Mouse (Mus musculus) bone marrow macrophage, adult 2 months (primary cell): ENCODE measurements around the gene Sulf2. TPM values are rescaled to one million over a fixed set of nuclear protein-coding genes. Genes with fewer than 3 reads are reported as not detected.

Experiments
- H3K27ac ChIP-seq: 2 replicates; pipeline ENCODE4 v1.5.1; 2012; ENCODE audit warnings: low read depth, low read length; ENCODE audit not compliant: insufficient read depth
- H3K4me1 ChIP-seq: 2 replicates; pipeline ENCODE4 v1.6.1; 2012; ENCODE audit warnings: low read length; ENCODE audit not compliant: control insufficient read depth, insufficient read depth
- H3K4me3 ChIP-seq: 2 replicates; pipeline ENCODE4 v1.5.1; 2012; ENCODE audit warnings: mild to moderate bottlenecking, low read length, moderate library complexity; ENCODE audit not compliant: insufficient read depth
- CTCF ChIP-seq: IDR thresholded peaks from 2 replicates; pipeline ENCODE4 v1.5.1; 2012; ENCODE audit warnings: low read depth, mild to moderate bottlenecking, low read length, moderate library complexity
- POLR2A ChIP-seq: IDR thresholded peaks from 2 replicates; pipeline ENCODE4 v1.6.1; 2012; ENCODE audit warnings: mild to moderate bottlenecking, low read depth, low read length, borderline replicate concordance
- polyA plus RNA-seq: library from polyadenylated mRNA; stranded (reverse); fragments of >200 nt; gene quantifications from 2 replicates; pipeline ENCODE4 v1.2.4, GENCODE M21; 2012; ENCODE audit not compliant: missing spikeins, insufficient read depth, insufficient read length

Sulf2 gene
- polyA plus RNA-seq, 1 experiment = 77.0 TPM

DNA sequence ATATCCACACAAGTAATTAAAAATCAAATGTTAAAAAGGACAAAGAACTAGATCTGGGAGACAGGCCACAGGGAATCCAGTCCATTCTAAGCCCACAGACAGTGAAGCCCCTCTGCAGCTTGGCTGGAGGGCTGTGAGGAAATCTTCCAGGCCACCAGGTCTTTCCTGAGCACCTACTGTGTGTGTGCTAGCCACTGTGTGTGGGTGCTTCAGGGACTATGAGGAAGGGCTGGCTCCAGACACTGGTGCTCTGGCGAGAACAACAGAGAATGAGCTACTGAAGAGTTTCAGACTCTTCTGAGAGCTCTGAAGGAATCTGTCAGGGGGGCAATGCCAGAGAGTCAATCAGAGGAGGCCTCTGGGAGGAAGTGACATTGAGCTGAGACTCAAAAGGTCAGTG, 13.6 kb downstream of the Sulf2 start:
- TF ChIP-seq POLR2A = no peak
- TF ChIP-seq CTCF = no peak
- Histone ChIP-seq H3K4me3 (no peak overlapping the region), H3K27ac (peak overlapping the region; percentile 11), H3K4me1 (peaks cover 50% of the 10 kb centered on the region)

DNA sequence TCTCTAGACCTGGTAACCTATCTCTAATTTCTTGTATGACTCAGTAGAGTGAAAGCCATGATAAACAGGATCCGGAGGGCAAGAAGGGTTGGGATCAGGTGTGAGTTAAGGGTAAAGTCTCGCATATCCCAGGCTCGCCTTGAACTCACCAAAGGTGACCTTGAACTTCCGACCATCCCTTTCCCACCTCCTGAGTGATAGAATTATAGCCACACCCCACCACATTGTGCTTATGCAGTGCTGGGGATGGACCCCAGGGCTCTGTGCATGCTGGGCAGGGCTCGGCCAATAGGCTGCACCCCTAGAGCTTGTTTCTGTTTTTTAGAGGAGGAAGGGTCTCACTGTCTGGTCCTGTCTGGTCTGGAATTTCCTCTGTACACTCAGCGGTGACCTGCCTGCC, 14.4 kb downstream of the Sulf2 start:
- peak overlapping the region; percentile 73 for H3K27ac ChIP-seq
- TF ChIP-seq CTCF (no peak), POLR2A (no peak)
- H3K4me1 ChIP-seq = peaks cover 50% of the 10 kb centered on the region
- no peak overlapping the region for H3K4me3 ChIP-seq

DNA sequence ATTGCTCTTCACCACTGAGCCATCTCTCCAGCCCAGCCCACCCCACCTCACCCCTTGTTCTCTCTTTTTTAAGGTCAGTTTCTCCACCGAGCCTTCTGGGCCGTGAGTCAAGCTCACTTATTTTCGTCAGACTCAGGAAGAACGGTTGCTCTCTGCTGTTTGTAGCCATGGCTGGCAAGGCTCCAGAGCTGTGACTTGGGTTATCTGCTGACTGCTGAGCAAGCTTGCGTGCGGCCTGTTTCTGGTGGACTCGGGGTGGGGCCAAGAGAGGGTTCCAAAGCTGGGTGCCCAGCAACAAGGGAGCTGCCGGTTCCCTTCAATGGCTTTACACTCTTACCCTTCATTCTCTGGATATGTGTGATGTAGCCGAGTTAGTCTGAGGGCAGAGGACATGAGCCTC, 15.0 kb downstream of the Sulf2 start:
- peak overlapping the region; percentile 73 for H3K27ac ChIP-seq
- TF ChIP-seq POLR2A (no peak), CTCF (no peak)
- peaks cover 50% of the 10 kb centered on the region for H3K4me1 ChIP-seq
- no peak overlapping the region for H3K4me3 ChIP-seq

DNA sequence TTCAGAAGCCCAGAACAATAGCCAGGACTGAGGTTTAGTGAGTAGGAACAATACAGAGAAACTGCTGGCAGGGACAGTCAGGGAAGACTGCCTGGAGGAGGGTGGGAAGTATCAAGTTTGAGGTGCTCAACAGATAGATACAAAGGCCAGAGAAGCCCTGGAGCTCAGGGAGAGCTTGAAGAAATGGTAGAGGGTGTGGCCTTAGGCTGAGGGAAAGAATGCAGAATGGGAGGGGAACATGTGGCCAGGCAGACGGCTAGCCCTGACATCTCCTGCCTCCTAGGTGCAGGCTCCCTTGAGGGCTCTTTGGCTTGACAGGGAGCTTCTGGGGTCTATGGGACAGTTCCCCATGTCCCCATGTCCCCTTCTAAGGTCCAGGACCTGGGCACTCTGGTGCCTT, 17.2 kb downstream of the Sulf2 start:
- no peak overlapping the region for H3K27ac ChIP-seq
- H3K4me1 ChIP-seq = peaks cover 36% of the 10 kb centered on the region
- H3K4me3 ChIP-seq = no peak overlapping the region
- no peak for TF ChIP-seq POLR2A
- TF ChIP-seq CTCF = no peak

DNA sequence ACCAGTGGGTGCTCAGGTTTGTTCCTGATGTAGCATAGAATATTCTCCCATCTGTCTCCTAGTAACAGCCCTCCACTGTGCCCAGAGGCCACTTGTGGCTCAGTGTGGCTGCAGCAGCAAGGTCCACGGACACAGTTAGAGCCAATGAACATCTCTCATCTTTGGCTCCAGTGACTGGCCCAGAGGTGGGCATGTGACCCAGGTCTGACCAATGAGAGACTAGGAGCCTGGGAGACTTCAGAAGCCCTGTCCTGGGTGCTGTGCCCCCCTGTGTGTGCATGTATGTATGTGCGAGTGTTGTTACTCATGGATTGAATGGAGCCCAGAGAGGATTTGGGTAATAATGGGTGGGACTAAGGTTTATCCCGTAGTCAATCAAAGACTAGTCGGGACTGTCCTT, 18.0 kb downstream of the Sulf2 start:
- TF ChIP-seq POLR2A (no peak), CTCF (no peak)
- H3K4me1 ChIP-seq = peaks cover 30% of the 10 kb centered on the region
- H3K4me3 ChIP-seq = no peak overlapping the region
- no peak overlapping the region for H3K27ac ChIP-seq

DNA sequence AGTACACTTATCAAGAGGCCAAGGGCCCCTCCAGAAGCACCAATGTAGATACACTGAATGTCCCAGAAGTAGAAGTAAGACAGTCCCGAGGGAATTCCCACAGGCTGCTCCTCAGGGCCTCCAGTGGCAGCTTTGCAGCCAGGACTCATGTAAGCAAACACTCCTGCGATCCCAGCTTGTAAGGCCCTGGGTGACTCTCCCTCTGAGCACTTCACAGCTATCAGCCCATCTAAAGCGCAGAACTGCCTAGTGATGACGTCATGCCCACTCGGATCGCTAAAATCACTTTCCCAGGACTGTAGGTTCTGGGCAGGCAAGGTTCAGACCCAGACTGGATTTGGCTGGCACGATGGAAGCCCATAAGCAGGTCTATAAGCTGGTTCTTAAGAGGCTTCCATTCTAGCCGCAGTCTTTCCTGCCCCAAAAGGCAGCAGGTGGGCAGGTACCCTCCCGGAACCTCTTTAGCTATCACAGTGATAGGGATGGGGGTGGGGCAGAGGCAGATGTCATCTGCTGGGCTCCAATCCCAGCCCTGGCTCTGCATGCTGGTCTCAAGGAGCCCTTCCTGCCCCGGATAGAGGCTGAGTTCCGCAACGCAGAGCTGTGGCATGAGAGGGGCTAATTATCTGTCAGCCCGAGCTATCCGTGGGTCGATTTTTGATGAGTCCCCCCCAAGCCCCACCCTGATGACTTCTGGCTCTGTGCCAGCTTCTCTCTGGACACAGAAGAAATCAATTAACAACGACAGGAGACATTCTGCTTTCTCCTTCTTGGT, 19.6 kb downstream of the Sulf2 start:
- Histone ChIP-seq H3K4me1 (peaks cover 15% of the 10 kb centered on the region), H3K4me3 (no peak overlapping the region), H3K27ac (no peak overlapping the region)
- TF ChIP-seq CTCF (no peak), POLR2A (no peak)

DNA sequence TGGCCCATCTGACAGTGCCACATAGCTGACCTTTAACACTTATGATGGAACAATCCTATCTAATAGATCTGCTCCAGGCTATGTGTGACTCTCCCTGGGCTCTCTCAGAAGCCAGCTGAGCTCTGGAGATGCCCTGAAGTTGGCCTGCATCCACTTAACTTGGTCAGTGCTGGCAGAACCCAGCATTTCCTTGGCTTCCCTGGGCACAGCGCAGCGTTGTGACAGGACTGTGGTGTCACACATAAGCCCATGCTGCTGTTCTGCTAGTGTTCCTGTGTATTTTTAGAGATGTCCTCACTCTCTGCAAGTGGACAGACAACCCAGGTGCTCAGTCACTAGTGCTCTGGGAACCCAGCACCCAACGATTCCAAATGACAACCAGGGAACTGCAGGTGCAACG, 26.7 kb downstream of the Sulf2 start:
- TF ChIP-seq CTCF (no peak), POLR2A (no peak)
- Histone ChIP-seq H3K4me1 (peaks cover 28% of the 10 kb centered on the region), H3K27ac (no peak overlapping the region), H3K4me3 (no peak overlapping the region)

DNA sequence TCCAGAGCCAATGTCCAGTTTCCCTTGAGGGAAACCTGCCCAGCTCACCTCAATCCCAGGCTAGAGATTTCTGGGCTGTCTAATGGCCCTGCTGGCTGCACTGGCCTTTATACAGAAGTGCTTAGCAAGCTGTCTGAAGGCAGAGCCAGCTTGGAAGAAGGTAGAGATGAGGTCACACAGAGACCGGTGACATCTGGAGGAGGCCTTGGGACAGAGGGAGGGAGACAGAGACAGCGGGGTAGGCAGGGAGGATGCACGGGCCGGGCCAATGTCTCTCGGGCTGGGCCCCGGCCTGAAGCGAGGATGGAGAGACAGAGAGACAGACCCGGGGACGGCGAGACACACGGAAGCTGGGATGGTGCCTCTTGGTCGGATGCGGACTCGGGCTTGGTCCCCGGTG, 27.4 kb downstream of the Sulf2 start:
- TF ChIP-seq CTCF = no peak
- TF ChIP-seq POLR2A = no peak
- no peak overlapping the region for H3K27ac ChIP-seq

DNA sequence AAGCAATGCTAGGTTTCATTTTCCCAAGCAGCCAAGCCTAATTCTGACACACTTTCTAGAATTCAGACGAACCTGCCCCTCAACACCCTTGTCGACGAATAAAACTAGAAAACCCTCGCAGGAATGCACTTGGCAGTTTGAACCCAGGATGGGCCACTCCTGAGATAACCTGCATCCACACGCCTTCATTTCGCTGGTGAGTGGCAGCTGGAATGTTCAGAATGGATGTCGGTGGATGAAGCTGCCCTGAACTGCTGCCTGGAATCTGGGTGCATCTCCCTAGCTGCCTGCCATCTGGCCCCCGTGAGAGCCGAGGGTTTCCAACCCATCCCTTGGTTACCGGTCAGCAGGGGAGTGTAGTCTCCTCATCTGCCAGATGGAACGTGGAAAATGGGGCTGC, 29.1 kb downstream of the Sulf2 start:
- TF ChIP-seq POLR2A (no peak), CTCF (no peak)
- no peak overlapping the region for H3K4me3 ChIP-seq
- peaks cover 28% of the 10 kb centered on the region for H3K4me1 ChIP-seq
- peak overlapping the region; percentile 53 for H3K27ac ChIP-seq

More for the DNA sequence above, 27.4 kb downstream of the Sulf2 start:
- peaks cover 28% of the 10 kb centered on the region for H3K4me1 ChIP-seq
- H3K4me3 ChIP-seq = no peak overlapping the region

DNA sequence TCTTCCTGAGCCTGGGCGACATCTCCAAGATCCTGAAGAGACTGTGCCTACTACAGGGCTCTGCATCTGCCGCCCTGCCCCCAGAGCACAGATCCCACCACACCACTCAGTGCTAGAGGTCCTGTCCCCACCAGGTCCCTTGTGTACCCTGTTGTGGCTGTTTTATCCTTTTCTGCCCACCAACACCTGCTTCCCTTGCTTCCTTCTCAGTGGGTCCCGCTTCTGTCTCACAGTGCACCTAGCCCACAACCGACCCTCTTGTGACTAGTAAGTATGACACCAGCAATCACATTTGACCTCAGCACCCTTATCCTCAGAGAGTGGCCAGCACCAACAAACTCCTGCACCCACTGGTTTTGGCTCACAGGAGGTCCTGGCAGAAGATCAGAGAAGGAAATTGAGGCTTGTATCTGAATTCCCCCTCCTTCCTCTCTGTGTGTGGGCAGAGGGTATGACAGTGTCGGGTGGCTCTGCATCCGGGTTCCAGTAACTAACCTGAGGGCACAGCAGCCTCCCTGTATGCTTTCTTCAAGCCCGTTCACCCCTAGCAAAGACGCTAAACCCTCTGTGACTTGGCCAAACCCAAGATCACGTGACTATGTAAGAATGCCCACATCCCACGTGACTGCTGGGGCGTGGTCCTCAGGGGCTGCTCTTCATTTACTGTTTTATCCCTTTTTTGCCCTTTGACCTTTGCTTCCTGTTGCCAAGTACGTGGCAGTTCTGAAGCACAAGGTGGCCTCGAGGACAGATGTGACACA, 29.8 kb downstream of the Sulf2 start:
- peaks cover 28% of the 10 kb centered on the region for H3K4me1 ChIP-seq
- H3K27ac ChIP-seq = no peak overlapping the region
- no peak overlapping the region for H3K4me3 ChIP-seq
- TF ChIP-seq POLR2A = no peak
- no peak for TF ChIP-seq CTCF
